Mouse (Mus musculus): ENCODE data around the gene Cdc42ep3. TPM values are rescaled to one million over a fixed set of nuclear protein-coding genes. Genes with fewer than 3 reads are reported as not detected.

Cdc42ep3 gene
- polyA plus RNA-seq, 1 experiment from 2014 or later: 44.7 TPM

DNA sequence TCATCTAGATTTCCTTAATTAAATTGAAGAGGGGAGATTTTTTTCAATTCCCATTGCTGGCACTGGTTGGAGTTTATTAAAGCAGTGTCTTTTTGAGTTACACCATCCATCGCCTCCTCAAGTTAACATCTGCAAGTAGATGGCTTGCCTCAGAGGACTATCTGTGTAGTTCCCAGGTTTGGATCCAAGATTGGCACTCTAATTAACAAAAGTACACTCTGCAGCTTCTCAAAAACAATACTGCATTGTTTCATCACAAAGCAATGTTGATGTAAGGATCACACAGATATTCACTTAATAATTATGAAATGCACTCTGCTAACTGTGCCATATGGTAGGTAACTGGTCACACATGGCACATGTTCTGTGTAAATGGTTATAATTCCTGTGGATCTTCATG lies 45.4 kb downstream of the Cdc42ep3 start:
- Histone ChIP-seq H3K27me3 (replicated peaks) (no peaks in the 10 kb centered on the region), H3K4me3 (no peak overlapping the region), H3K27ac (replicated peaks) (no peak overlapping the region), H3K9me3 (no peaks in the 10 kb centered on the region), H3K36me3 (no peaks in the 10 kb centered on the region), H3K4me2 (no peak overlapping the region), H3K9ac (no peak overlapping the region), H3K4me1 (no peaks in the 10 kb centered on the region)
- ATAC-seq (ENCODE audit: extremely low read depth, insufficient number of reproducible peaks, low FRiP score, low TSS enrichment): no peak
- 76% methylated on average over 1 of the region's 1 CpGs for WGBS

GRCm38 (mm10) chr17:79305644-79306043 lies 49.2 kb downstream of the Cdc42ep3 start:
- no peaks in the 10 kb centered on the region for H3K36me3 ChIP-seq
- no peak overlapping the region for H3K4me2 ChIP-seq
- ATAC-seq (ENCODE audit: extremely low read depth, insufficient number of reproducible peaks, low FRiP score, low TSS enrichment): no peak
- no peaks in the 10 kb centered on the region for H3K9me3 ChIP-seq
- H3K27ac ChIP-seq (replicated peaks): no peak overlapping the region
- H3K27me3 ChIP-seq (replicated peaks): no peaks in the 10 kb centered on the region
- H3K9ac ChIP-seq: no peak overlapping the region
- 0 out of 2 replicates have a peak, but pooled peaks cover 1% of the 10 kb centered on the region for H3K4me1 ChIP-seq
- 86% methylated on average over 7 of the region's 7 CpGs for WGBS
- H3K4me3 ChIP-seq: no peak overlapping the region

DNA sequence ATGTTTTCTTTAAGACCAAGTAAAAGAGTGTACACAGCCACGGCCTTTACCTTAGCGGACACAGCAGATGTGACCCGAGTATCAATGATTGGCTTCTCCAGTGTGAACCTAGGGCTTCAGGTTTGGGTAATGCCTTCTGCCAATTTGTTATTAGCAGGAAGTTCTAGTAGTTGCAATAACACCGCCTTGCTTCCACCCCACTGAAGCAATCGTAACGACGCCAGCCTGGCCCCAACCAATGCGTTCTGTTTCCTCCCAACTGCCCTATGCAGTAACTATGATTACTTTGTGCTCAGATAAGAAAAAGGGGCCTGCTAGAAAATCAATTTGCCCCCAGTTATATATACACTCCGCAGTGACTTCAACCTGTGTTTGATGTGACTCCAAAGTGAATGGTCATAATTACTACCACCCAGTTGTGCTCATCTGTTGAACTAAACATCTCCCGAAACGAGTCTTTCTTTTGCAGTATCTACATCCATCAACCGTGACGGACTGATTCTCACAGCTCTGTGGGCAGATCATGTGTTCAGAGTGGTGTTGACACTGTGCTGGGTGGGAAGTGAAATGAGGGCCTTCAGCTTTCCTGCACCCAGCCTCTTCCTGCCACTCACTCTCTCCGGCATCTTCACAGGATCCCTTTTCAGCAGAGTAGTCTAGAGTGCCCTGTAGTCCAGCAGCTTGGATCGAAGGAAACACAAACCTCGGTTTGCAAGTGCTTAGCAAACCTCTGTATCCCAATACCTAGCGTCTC lies 51.0 kb downstream of the Cdc42ep3 start:
- Histone ChIP-seq H3K27ac (replicated peaks) (no peak overlapping the region), H3K27me3 (replicated peaks) (no peaks in the 10 kb centered on the region), H3K9ac (no peak overlapping the region), H3K4me3 (no peak overlapping the region), H3K4me2 (no peak overlapping the region), H3K4me1 (peaks cover 10% of the 10 kb centered on the region), H3K9me3 (no peaks in the 10 kb centered on the region; the same call in 1 of the 2 replicates), H3K36me3 (no peaks in the 10 kb centered on the region)
- ATAC-seq (ENCODE audit: extremely low read depth, insufficient number of reproducible peaks, low FRiP score, low TSS enrichment): no peak
- 81% methylated on average over 17 of the region's 17 CpGs for WGBS

DNA sequence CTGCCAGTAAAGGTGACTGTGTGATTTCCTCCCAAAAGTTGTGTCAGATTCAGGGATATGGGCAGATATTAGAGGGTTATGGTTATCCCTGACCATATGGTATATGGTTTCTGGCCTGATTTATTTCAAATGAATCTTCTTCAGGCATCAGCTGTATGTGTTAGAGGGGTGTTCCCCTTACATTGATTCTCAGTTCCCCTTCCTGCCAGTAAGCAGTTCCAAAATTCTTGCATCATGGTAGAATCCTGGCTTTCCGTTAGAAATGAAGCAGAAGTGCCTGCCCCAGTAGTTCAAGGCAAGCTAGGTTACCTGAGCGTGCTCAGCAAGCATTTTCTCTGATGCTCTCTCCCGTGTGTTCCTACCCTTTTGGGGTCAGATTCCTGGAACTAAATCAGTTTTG lies 51.7 kb downstream of the Cdc42ep3 start:
- no peaks in the 10 kb centered on the region for H3K27me3 ChIP-seq (replicated peaks)
- 85% methylated on average over 3 of the region's 3 CpGs for WGBS
- no peak overlapping the region for H3K27ac ChIP-seq (replicated peaks)
- no peak overlapping the region for H3K4me2 ChIP-seq
- H3K4me3 ChIP-seq: no peak overlapping the region
- no peaks in the 10 kb centered on the region for H3K36me3 ChIP-seq
- H3K4me1 ChIP-seq: peaks cover 10% of the 10 kb centered on the region
- no peak for ATAC-seq (ENCODE audit: extremely low read depth, insufficient number of reproducible peaks, low FRiP score, low TSS enrichment)
- no peak overlapping the region for H3K9ac ChIP-seq
- no peaks in the 10 kb centered on the region; the same call in 1 of the 2 replicates for H3K9me3 ChIP-seq

GRCm38 (mm10) chr17:79299925-79300324 lies 55.0 kb downstream of the Cdc42ep3 start:
- H3K4me3 ChIP-seq: no peak overlapping the region
- peak overlapping the region; percentile 49 for H3K27ac ChIP-seq (replicated peaks)
- H3K9me3 ChIP-seq: no peaks in the 10 kb centered on the region; the same call in 1 of the 2 replicates
- H3K4me2 ChIP-seq: no peak overlapping the region
- no peaks in the 10 kb centered on the region for H3K36me3 ChIP-seq
- ATAC-seq (ENCODE audit: extremely low read depth, insufficient number of reproducible peaks, low FRiP score, low TSS enrichment): no peak
- H3K4me1 ChIP-seq: peaks cover 23% of the 10 kb centered on the region
- H3K9ac ChIP-seq: no peak overlapping the region
- WGBS: 58% methylated on average over 1 of the region's 1 CpGs
- H3K27me3 ChIP-seq (replicated peaks): no peaks in the 10 kb centered on the region

DNA sequence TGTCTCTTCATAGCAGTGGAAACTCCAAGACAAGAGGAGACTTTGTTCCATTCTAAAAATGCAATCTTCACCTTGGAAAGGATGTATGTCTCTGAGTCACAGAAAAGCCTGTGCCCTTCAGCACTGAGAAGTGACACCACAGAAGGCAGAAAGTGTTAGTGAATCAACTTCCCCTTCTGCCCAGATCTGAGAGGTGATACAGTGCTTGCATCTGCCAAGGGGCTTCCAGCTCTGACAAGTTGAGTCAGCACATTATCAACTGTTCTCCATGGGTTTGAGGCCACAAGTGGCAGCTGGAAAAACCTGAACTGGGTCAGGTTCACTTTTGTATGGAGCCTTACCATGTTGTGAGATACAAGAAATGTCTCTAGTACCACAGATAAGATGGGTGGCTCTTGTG lies 55.9 kb downstream of the Cdc42ep3 start:
- H3K36me3 ChIP-seq: no peaks in the 10 kb centered on the region
- no peak overlapping the region for H3K9ac ChIP-seq
- no peak for ATAC-seq (ENCODE audit: extremely low read depth, insufficient number of reproducible peaks, low FRiP score, low TSS enrichment)
- H3K4me3 ChIP-seq: no peak overlapping the region
- no peak overlapping the region for H3K27ac ChIP-seq (replicated peaks)
- H3K4me2 ChIP-seq: no peak overlapping the region
- no peaks in the 10 kb centered on the region; the same call in 1 of the 2 replicates for H3K9me3 ChIP-seq
- peaks cover 23% of the 10 kb centered on the region for H3K4me1 ChIP-seq
- no peaks in the 10 kb centered on the region for H3K27me3 ChIP-seq (replicated peaks)

- Histone ChIP-seq H3K4me3 (no peak overlapping the region), H3K36me3 (no peaks in the 10 kb centered on the region), H3K4me2 (no peak overlapping the region), H3K27ac (replicated peaks) (peak overlapping the region; percentile 40; the same call in 1 of the 2 replicates), H3K27me3 (replicated peaks) (no peaks in the 10 kb centered on the region), H3K9ac (no peak overlapping the region), H3K9me3 (no peaks in the 10 kb centered on the region; the same call in 1 of the 2 replicates), H3K4me1 (peaks cover 23% of the 10 kb centered on the region)
- no peak for ATAC-seq (ENCODE audit: extremely low read depth, insufficient number of reproducible peaks, low FRiP score, low TSS enrichment)
- WGBS: 52% methylated on average over 4 of the region's 4 CpGs
Observed at GRCm38 (mm10) chr17:79295926-79296325, 59.0 kb downstream of the Cdc42ep3 start.

DNA sequence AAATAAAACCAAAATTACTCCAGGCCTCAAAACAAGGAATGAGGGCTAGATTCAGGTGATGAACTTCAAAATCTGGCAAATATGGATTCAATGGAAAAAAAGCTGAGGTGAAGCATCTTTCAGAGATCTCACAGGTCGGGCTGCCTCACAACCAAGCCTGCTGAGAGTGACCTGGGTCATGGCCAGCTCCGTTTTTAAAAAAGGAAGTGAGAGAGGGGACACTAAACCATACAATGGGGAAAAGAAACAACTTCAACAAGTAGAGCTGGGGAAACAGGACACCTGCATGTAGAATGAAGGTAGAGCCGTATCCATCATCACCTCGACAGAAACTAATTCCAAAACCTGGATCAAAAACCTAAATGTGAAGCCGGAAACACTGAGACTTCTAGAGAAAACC lies 63.2 kb downstream of the Cdc42ep3 start:
- ATAC-seq (ENCODE audit: extremely low read depth, insufficient number of reproducible peaks, low FRiP score, low TSS enrichment): no peak
- H3K4me2 ChIP-seq: no peak overlapping the region
- H3K36me3 ChIP-seq: no peaks in the 10 kb centered on the region
- no peak overlapping the region for H3K9ac ChIP-seq
- H3K27ac ChIP-seq (replicated peaks): no peak overlapping the region
- H3K27me3 ChIP-seq (replicated peaks): no peaks in the 10 kb centered on the region
- peaks cover 22% of the 10 kb centered on the region for H3K4me1 ChIP-seq
- H3K4me3 ChIP-seq: no peak overlapping the region
- 76% methylated on average over 5 of the region's 5 CpGs for WGBS
- H3K9me3 ChIP-seq: no peaks in the 10 kb centered on the region

DNA sequence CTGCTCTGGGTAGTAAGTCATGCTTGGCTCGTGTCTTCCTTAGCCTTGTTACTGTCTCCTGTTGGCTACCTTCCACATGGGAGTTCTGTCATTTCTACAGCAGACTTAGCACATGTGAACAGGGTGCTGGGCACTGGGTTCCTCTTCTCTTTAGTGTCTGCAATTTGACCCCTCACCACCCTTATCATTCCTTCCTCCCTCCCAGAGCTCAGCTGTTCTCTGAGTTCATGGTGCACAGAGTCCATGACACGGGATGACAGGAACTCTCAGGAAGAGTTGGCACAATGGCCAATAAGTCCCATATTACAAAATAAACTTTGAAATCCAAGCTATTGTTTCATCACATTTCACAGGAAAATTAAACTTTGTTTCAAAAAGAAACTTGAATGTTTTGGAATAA lies 64.2 kb downstream of the Cdc42ep3 start:
- Histone ChIP-seq H3K36me3 (no peaks in the 10 kb centered on the region), H3K27ac (replicated peaks) (no peak overlapping the region), H3K9me3 (no peaks in the 10 kb centered on the region), H3K4me2 (no peak overlapping the region), H3K4me3 (no peak overlapping the region), H3K27me3 (replicated peaks) (no peaks in the 10 kb centered on the region), H3K4me1 (peaks cover 14% of the 10 kb centered on the region), H3K9ac (no peak overlapping the region)
- 55% methylated on average over 2 of the region's 2 CpGs for WGBS
- no peak for ATAC-seq (ENCODE audit: extremely low read depth, insufficient number of reproducible peaks, low FRiP score, low TSS enrichment)

- no peaks in the 10 kb centered on the region for H3K27me3 ChIP-seq (replicated peaks)
- no peak overlapping the region for H3K27ac ChIP-seq (replicated peaks)
- H3K4me1 ChIP-seq: peaks cover 12% of the 10 kb centered on the region
- H3K9me3 ChIP-seq: no peaks in the 10 kb centered on the region
- H3K4me2 ChIP-seq: peak overlapping the region; percentile 51
- 53% methylated on average over 13 of the region's 13 CpGs for WGBS
- ATAC-seq (ENCODE audit: extremely low read depth, insufficient number of reproducible peaks, low FRiP score, low TSS enrichment): no peak
- no peaks in the 10 kb centered on the region for H3K36me3 ChIP-seq
- no peak overlapping the region for H3K9ac ChIP-seq
- peak overlapping the region; percentile 18; the same call in 1 of the 2 replicates for H3K4me3 ChIP-seq
Observed at GRCm38 (mm10) chr17:79287302-79287701, 67.6 kb downstream of the Cdc42ep3 start.

DNA sequence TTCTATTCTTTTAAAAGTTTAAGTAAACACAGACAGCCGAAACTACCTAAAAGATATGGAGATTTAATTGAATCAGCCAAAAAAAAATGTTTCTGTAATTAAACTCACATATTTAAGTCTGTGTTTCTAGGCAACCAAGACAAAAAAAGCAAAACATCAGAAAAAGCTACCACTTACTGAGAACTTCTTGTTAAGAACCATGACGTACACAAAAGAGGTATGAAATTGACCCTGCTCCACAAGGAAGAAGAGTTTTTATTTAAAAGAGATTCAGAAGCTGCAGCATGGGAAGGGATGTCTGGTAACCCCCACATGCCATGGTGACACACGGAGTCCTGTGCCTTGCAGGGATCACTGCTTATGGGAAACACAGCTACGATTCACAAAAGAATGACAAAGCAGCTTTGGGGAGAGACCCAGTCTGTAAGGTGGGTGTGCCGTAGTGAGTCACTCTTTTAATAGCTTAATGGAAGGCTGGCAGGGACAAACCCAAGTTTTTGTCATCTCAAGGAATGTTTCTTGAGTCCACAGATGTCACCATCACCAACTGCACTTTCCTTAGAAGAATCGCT lies 69.8 kb downstream of the Cdc42ep3 start:
- Histone ChIP-seq H3K27me3 (replicated peaks) (no peaks in the 10 kb centered on the region), H3K4me2 (no peak overlapping the region), H3K36me3 (no peaks in the 10 kb centered on the region), H3K9me3 (no peaks in the 10 kb centered on the region), H3K27ac (replicated peaks) (no peak overlapping the region), H3K9ac (no peak overlapping the region), H3K4me1 (peaks cover 10% of the 10 kb centered on the region), H3K4me3 (no peak overlapping the region)
- 72% methylated on average over 6 of the region's 6 CpGs for WGBS
- no peak for ATAC-seq (ENCODE audit: extremely low read depth, insufficient number of reproducible peaks, low FRiP score, low TSS enrichment)
